In genomic region chr14:41006899-41007298, GRCm38 (mm10) we compare ENCODE assay signal across 11 mouse cellular contexts. TPM values are rescaled to one million over a fixed set of nuclear protein-coding genes. Genes with fewer than 3 reads are reported as not detected.
A peak's percentile ranks its signal among the peaks of the same experiment; 100 is the strongest.
DNase-seq lines count a peak whose midpoint lies in the region; ATAC-seq and TF ChIP-seq lines count a peak whose summit lies in the region.
"Had no signal": no experiment of that assay in that cellular context is flagged by ENCODE, and none has a peak within 500 bp of the region (broad histone marks: within the 10 kb centered on the region; RNA-seq: fewer than 3 reads in every experiment).

No protein-coding gene starts in this region.

- no peak overlapping the region for H3K9ac ChIP-seq in kidney, embryonic 14.5 days (ENCODE audit: low read depth, low read length)
- no peak overlapping the region for H3K9ac ChIP-seq in embryonic facial prominence, embryonic 15.5 days
- peak overlapping the region; percentile 53 for H3K9ac ChIP-seq in liver, embryonic 16.5 days (ENCODE audit: low read depth, low read length)

- 23% methylated on average over 3 of the region's 3 CpGs for WGBS in kidney, embryonic 14.5 days
- 87% methylated on average over 3 of the region's 3 CpGs for WGBS in kidney, adult 2 months
- WGBS in bone marrow, adult 2 months, result 55% methylated on average over 3 of the region's 3 CpGs
- WGBS in embryonic facial prominence, embryonic 15.5 days, result 54% methylated on average over 3 of the region's 3 CpGs
- WGBS in liver, embryonic 16.5 days (ENCODE audit: insufficient replicate concordance), result 33% methylated on average over 3 of the region's 3 CpGs

- no peaks in the 10 kb centered on the region for H3K36me3 ChIP-seq in kidney, embryonic 14.5 days (ENCODE audit: control insufficient read depth, insufficient read depth, low read length)
- no peaks in the 10 kb centered on the region for H3K36me3 ChIP-seq in kidney, adult 2 months (ENCODE audit: control insufficient read depth, insufficient read depth, low read length)
- H3K36me3 ChIP-seq in embryonic facial prominence, embryonic 15.5 days, result 0 out of 2 replicates have a peak, but pooled peaks cover under 1% of the 10 kb centered on the region
- H3K36me3 ChIP-seq in liver, embryonic 16.5 days (ENCODE audit: control insufficient read depth, insufficient read depth), result no peaks in the 10 kb centered on the region; the same call in 1 of the 2 replicates

- no peak for TF ChIP-seq POLR2A in kidney, adult 2 months (IDR thresholded peaks at IDR 0.05; ENCODE audit: low read depth, low read length)
- no peak for TF ChIP-seq POLR2A in bone marrow, adult 2 months (IDR thresholded peaks at IDR 0.05; ENCODE audit: borderline replicate concordance, control insufficient read depth, low read depth, low read length)

- DNase-seq in kidney, adult 2 months, result no peak
- no peak for DNase-seq in B cell, adult 2 months
- no peak for DNase-seq in urinary bladder, adult 2 months (ENCODE audit: low spot score)
- DNase-seq in frontal cortex, postnatal 36 days (ENCODE audit: low spot score in 2 of 2), result no peak
- DNase-seq: cerebellum, adult 8-10 months; gastrocnemius, postnatal 10 days; lung, adult 18-20 months had no signal

- no peak for TF ChIP-seq CTCF in kidney, adult 2 months (conservative IDR thresholded peaks at IDR 0.05; ENCODE audit: insufficient read depth, insufficient read length, low read depth, low read length)
- no peak for TF ChIP-seq CTCF in bone marrow, adult 2 months (IDR thresholded peaks at IDR 0.05; ENCODE audit: control insufficient read depth, insufficient read depth, low read length)

- no peaks in the 10 kb centered on the region for H3K27me3 ChIP-seq in kidney, embryonic 14.5 days (ENCODE audit: control insufficient read depth, insufficient read depth, low read length)
- no peaks in the 10 kb centered on the region for H3K27me3 ChIP-seq in kidney, adult 2 months (replicated peaks; ENCODE audit: control insufficient read depth, insufficient read depth, low read length)
- H3K27me3 ChIP-seq in embryonic facial prominence, embryonic 15.5 days, result no peaks in the 10 kb centered on the region
- H3K27me3 ChIP-seq in liver, embryonic 16.5 days (ENCODE audit: control insufficient read depth, insufficient read depth, low read depth, low read length), result no peaks in the 10 kb centered on the region

- no peak overlapping the region; the same call in 1 of the 2 replicates for H3K4me2 ChIP-seq in kidney, embryonic 14.5 days (replicated peaks; ENCODE audit: low read depth, low read length)
- 0 out of 2 replicates have a peak overlapping the region, but pooled peaks have one; percentile 15 for H3K4me2 ChIP-seq in embryonic facial prominence, embryonic 15.5 days (replicated peaks)
- H3K4me2 ChIP-seq in liver, embryonic 16.5 days (ENCODE audit: low read depth, low read length), result peak overlapping the region; percentile 60

- H3K27ac ChIP-seq in kidney, embryonic 14.5 days (ENCODE audit: low read depth, low read length), result peak overlapping the region; percentile 78; the same call in 1 of the 2 replicates
- H3K27ac ChIP-seq in kidney, adult 2 months (ENCODE audit: insufficient read depth, low read depth, low read length), result no peak overlapping the region
- peak overlapping the region; percentile 67; the same call in 1 of the 2 replicates for H3K27ac ChIP-seq in bone marrow, adult 2 months (ENCODE audit: control insufficient read depth, insufficient read depth, low read depth, low read length, poor library complexity)
- H3K27ac ChIP-seq in embryonic facial prominence, embryonic 15.5 days (replicated peaks), result no peak overlapping the region
- peak overlapping the region; percentile 88 for H3K27ac ChIP-seq in liver, embryonic 16.5 days (ENCODE audit: low read length)

- H3K9me3 ChIP-seq in kidney, embryonic 14.5 days (ENCODE audit: control insufficient read depth, low read length), result no peaks in the 10 kb centered on the region
- no peaks in the 10 kb centered on the region for H3K9me3 ChIP-seq in embryonic facial prominence, embryonic 15.5 days (replicated peaks)
- H3K9me3 ChIP-seq in liver, embryonic 16.5 days (replicated peaks; ENCODE audit: control insufficient read depth, low read length), result no peaks in the 10 kb centered on the region

- no peak overlapping the region for H3K4me3 ChIP-seq in kidney, embryonic 14.5 days (ENCODE audit: low read length)
- H3K4me3 ChIP-seq in kidney, adult 2 months (ENCODE audit: insufficient read depth, low read depth, low read length), result no peak overlapping the region
- peak overlapping the region; percentile 46 for H3K4me3 ChIP-seq in bone marrow, adult 2 months (replicated peaks; ENCODE audit: control insufficient read depth, low read depth, low read length)
- H3K4me3 ChIP-seq in embryonic facial prominence, embryonic 15.5 days (replicated peaks), result peak overlapping the region; percentile 20
- peak overlapping the region; percentile 45 for H3K4me3 ChIP-seq in liver, embryonic 16.5 days (ENCODE audit: low read depth, low read length)

- peak; percentile 65 for ATAC-seq in kidney, embryonic 14.5 days (ENCODE audit: low FRiP score, low TSS enrichment)
- ATAC-seq in embryonic facial prominence, embryonic 15.5 days (ENCODE audit: insufficient number of reproducible peaks, low FRiP score, low TSS enrichment, low read depth), result no peak
- ATAC-seq in liver, embryonic 16.5 days (ENCODE audit: low read depth), result peak; percentile 87

- H3K4me1 ChIP-seq in kidney, embryonic 14.5 days (ENCODE audit: control insufficient read depth, insufficient read depth, low read length), result peaks cover 36% of the 10 kb centered on the region
- H3K4me1 ChIP-seq in kidney, adult 2 months (ENCODE audit: control insufficient read depth, insufficient read depth, low read length), result peaks cover 39% of the 10 kb centered on the region
- H3K4me1 ChIP-seq in bone marrow, adult 2 months (ENCODE audit: control insufficient read depth, insufficient read depth, low read length), result no peaks in the 10 kb centered on the region; the same call in 1 of the 2 replicates
- peaks cover 41% of the 10 kb centered on the region for H3K4me1 ChIP-seq in embryonic facial prominence, embryonic 15.5 days
- H3K4me1 ChIP-seq in liver, embryonic 16.5 days (ENCODE audit: control insufficient read depth, low read depth, low read length), result peaks cover 51% of the 10 kb centered on the region

RNA-seq across cellular contexts. Expression of gene Fam213a, which starts 6.7 kb away (rescaled TPM):
- 108 and 112 TPM in 2 replicates for polyA plus RNA-seq in kidney, embryonic 14.5 days (2014; fragmentation: Nextera tagmentation; extraction: Ambion mirVana)
- polyA plus RNA-seq in kidney, adult 2 months (2012; rRNA removed), result 68.2 and 80.8 TPM in 2 replicates
- 114 and 196 TPM in 2 replicates for polyA plus RNA-seq in bone marrow, adult 2 months (2011; ENCODE audit: insufficient read depth, insufficient read length, low replicate concordance, missing spikeins)
- polyA plus RNA-seq in embryonic facial prominence, embryonic 15.5 days (2015; fragmentation: Nextera tagmentation; extraction: Ambion mirVana), result 89.0 and 91.4 TPM in 2 replicates
- polyA plus RNA-seq in liver, embryonic 16.5 days (2015; fragmentation: Nextera tagmentation; extraction: Ambion mirVana), result 92.7 and 96.5 TPM in 2 replicates
- polyA plus RNA-seq in urinary bladder, adult 2 months (2012; rRNA removed), result 52.2 and 61.9 TPM in 2 replicates

RNA-seq across cellular contexts. Expression of gene Tspan14, which starts 40.3 kb away (rescaled TPM):
- 67.4 and 118 TPM in 2 replicates for polyA plus RNA-seq in kidney, embryonic 14.5 days (2014; fragmentation: Nextera tagmentation; extraction: Ambion mirVana)
- 119 and 121 TPM in 2 replicates for polyA plus RNA-seq in kidney, adult 2 months (2012; rRNA removed)
- 23.3 and 41.2 TPM in 2 replicates for polyA plus RNA-seq in bone marrow, adult 2 months (2011; ENCODE audit: insufficient read depth, insufficient read length, low replicate concordance, missing spikeins)
- polyA plus RNA-seq in embryonic facial prominence, embryonic 15.5 days (2015; fragmentation: Nextera tagmentation; extraction: Ambion mirVana), result 84.7 and 86.6 TPM in 2 replicates
- 29.1 and 30.0 TPM in 2 replicates for polyA plus RNA-seq in liver, embryonic 16.5 days (2015; fragmentation: Nextera tagmentation; extraction: Ambion mirVana)
- polyA plus RNA-seq in urinary bladder, adult 2 months (2012; rRNA removed), result 55.9 and 58.9 TPM in 2 replicates

Comparison
In these comparisons a context has a peak if more than half of its experiments do, and no peak if none do; other contexts are left out.
1. H3K27ac ChIP-seq: peak in kidney, embryonic 14.5 days (single experiment), bone marrow, adult 2 months (single experiment) and liver, embryonic 16.5 days (single experiment); none in kidney, adult 2 months (single experiment) and embryonic facial prominence, embryonic 15.5 days (single experiment).
2. H3K4me3 ChIP-seq: peak in bone marrow, adult 2 months (single experiment), embryonic facial prominence, embryonic 15.5 days (single experiment) and liver, embryonic 16.5 days (single experiment); none in kidney, embryonic 14.5 days (single experiment) and kidney, adult 2 months (single experiment).